Mouse (Mus musculus): ENCODE measurements around the gene 2300002M23Rik.

Gene 2300002M23Rik

GRCm38 (mm10) chr17:35567150-35567549 lies at the start of gene 2300002M23Rik:
Gene 2300002M23Rik (plus strand): TSS chr17:35567450.
- DNase-seq, result no peak

- DNase-seq, result no peak
Observed at GRCm38 (mm10) chr17:35517526-35517925, 49.7 kb upstream of the 2300002M23Rik start.

GRCm38 (mm10) chr17:35524354-35524753 lies 42.9 kb upstream of the 2300002M23Rik start:
- no peak for DNase-seq

- no peak for DNase-seq
Observed at GRCm38 (mm10) chr17:35526644-35527043, 40.6 kb upstream of the 2300002M23Rik start.

GRCm38 (mm10) chr17:35532360-35532759 lies 34.9 kb upstream of the 2300002M23Rik start:
- DNase-seq, result no peak

GRCm38 (mm10) chr17:35532901-35533300 lies 34.3 kb upstream of the 2300002M23Rik start, which contains the start of gene Psors1c2:
Gene Psors1c2 (plus strand): TSS chr17:35533201.
- no peak for DNase-seq

GRCm38 (mm10) chr17:35534343-35534742 lies 32.9 kb upstream of the 2300002M23Rik start:
- DNase-seq, result peak; percentile 81

GRCm38 (mm10) chr17:35537421-35537820 lies 29.8 kb upstream of the 2300002M23Rik start:
- no peak for DNase-seq

GRCm38 (mm10) chr17:35538476-35538875 lies 28.8 kb upstream of the 2300002M23Rik start:
- DNase-seq, result no peak

GRCm38 (mm10) chr17:35539540-35539939 lies 27.7 kb upstream of the 2300002M23Rik start:
- DNase-seq, result no peak

GRCm38 (mm10) chr17:35542761-35543411 lies 24.4 kb upstream of the 2300002M23Rik start:
- no peak for DNase-seq

GRCm38 (mm10) chr17:35543412-35543861 lies 23.8 kb upstream of the 2300002M23Rik start:
- no peak for DNase-seq

- DNase-seq, result no peak
Observed at GRCm38 (mm10) chr17:35544001-35544400, 23.2 kb upstream of the 2300002M23Rik start.

GRCm38 (mm10) chr17:35544680-35545079 lies 22.6 kb upstream of the 2300002M23Rik start:
- peak; percentile 65 for DNase-seq

- DNase-seq, result no peak
Observed at GRCm38 (mm10) chr17:35547465-35547864, 19.8 kb upstream of the 2300002M23Rik start.

- no peak for DNase-seq
Observed at GRCm38 (mm10) chr17:35548636-35549035, 18.6 kb upstream of the 2300002M23Rik start.

- peak; percentile 85 for DNase-seq
Observed at GRCm38 (mm10) chr17:35549437-35550142, 17.7 kb upstream of the 2300002M23Rik start.

GRCm38 (mm10) chr17:35550143-35550494 lies 17.1 kb upstream of the 2300002M23Rik start:
- no peak for DNase-seq

GRCm38 (mm10) chr17:35550871-35551270 lies 16.4 kb upstream of the 2300002M23Rik start:
- no peak for DNase-seq

GRCm38 (mm10) chr17:35551881-35552414 lies 15.3 kb upstream of the 2300002M23Rik start, which contains the start of gene Cdsn:
Gene Cdsn (plus strand): TSS chr17:35552128.
- DNase-seq, result no peak

- no peak for DNase-seq
Observed at GRCm38 (mm10) chr17:35554321-35554720, 12.9 kb upstream of the 2300002M23Rik start.

GRCm38 (mm10) chr17:35554761-35555397 lies 12.4 kb upstream of the 2300002M23Rik start:
- no peak for DNase-seq

- DNase-seq, result no peak
Observed at GRCm38 (mm10) chr17:35556186-35556765, 11.0 kb upstream of the 2300002M23Rik start.

Measured in right cerebral cortex, postnatal 14 days (tissue).